Mouse (Mus musculus): ENCODE measurements around the gene St6galnac6.

GRCm38 (mm10) chr2:32620682-32621516, 21.4 kb downstream of the St6galnac6 start:
- TF ChIP-seq GATA1 (IDR thresholded peaks at IDR 0.05; ENCODE audit: low read length) (no peak), TAL1 (IDR thresholded peaks at IDR 0.05; ENCODE audit: low read length) (no peak)

All from erythroblast, embryonic 14.5 days (primary cell).